Mouse (Mus musculus) forebrain, embryonic 14.5 days (tissue): Measurements from ENCODE around the gene Atp8a1. TPM values are rescaled to one million over a fixed set of nuclear protein-coding genes. Genes with fewer than 3 reads are reported as not detected.
A peak's percentile ranks its signal among the peaks of the same experiment; 100 is the strongest.

Experiments used
- ATAC-seq: fragments of 200-750 bp; cut with Nextera tagmentation; 2 replicates; pipeline ENCODE4 v1.8.0; 2017; ENCODE audit warnings: mild to moderate bottlenecking, moderate library complexity
- DNase-seq: peaks from one replicate; pipeline ENCODE4 v3.0.0-alpha.2; 2015; ENCODE audit warnings: low spot score
- H3K27ac ChIP-seq: fragments of 300-500 bp; sonication (generic); 2 replicates; pipeline ENCODE4 v1.5.1; 2014; ENCODE audit warnings: low read depth, mild to moderate bottlenecking, control low read depth, low read length, moderate library complexity
- H3K27me3 ChIP-seq: fragments of 300-500 bp; sonication (generic); replicated peaks from 2 replicates; pipeline ENCODE4 v1.6.1; 2014; ENCODE audit warnings: low read length, control low read depth, mixed read lengths; ENCODE audit not compliant: control insufficient read depth, insufficient read depth
- H3K36me3 ChIP-seq: fragments of 300-500 bp; sonication (generic); 2 replicates; pipeline ENCODE4 v1.6.1; 2014; ENCODE audit warnings: low read length, control low read depth; ENCODE audit not compliant: control insufficient read depth, insufficient read depth
- H3K4me1 ChIP-seq: fragments of 300-500 bp; sonication (generic); 2 replicates; pipeline ENCODE4 v1.6.1; 2014; ENCODE audit warnings: antibody characterized with exemption, low read length, control low read depth; ENCODE audit not compliant: control insufficient read depth, insufficient read depth
- H3K4me2 ChIP-seq: fragments of 300-500 bp; sonication (generic); 2 replicates; pipeline ENCODE4 v1.6.1; 2014; ENCODE audit warnings: mild to moderate bottlenecking, control low read depth, low read length
- H3K4me3 ChIP-seq: fragments of 300-500 bp; sonication (generic); 2 replicates; pipeline ENCODE4 v1.5.1; 2014; ENCODE audit warnings: low read depth, low read length, control low read depth
- H3K9ac ChIP-seq: fragments of 300-500 bp; sonication (generic); 2 replicates; pipeline ENCODE4 v1.6.1; 2014; ENCODE audit warnings: mild to moderate bottlenecking, low read length, control low read depth, moderate library complexity
- H3K9me3 ChIP-seq: fragments of 300-500 bp; sonication (generic); replicated peaks from 2 replicates; pipeline ENCODE4 v1.6.1; 2016; ENCODE audit warnings: low read length, control low read depth, mixed read lengths; ENCODE audit not compliant: control insufficient read depth
- WGBS: fragments of 180-500 bp; shearing (Covaris S2); extraction: QIAGEN DNeasy Blood & Tissue Kit; methylation state at CpG from one replicate; pipeline ENCODE4 v1.1.7; 2014; 5-methylcytosine and 5-hydroxymethylcytosine counted together
- polyA plus RNA-seq: library from polyadenylated mRNA; unstranded; fragments of >200 nt; fragmentation: Nextera tagmentation; extraction: Ambion mirVana; gene quantifications from 2 replicates; pipeline ENCODE4 v1.2.1, GENCODE M21; 2014

The Atp8a1 gene
- polyA plus RNA-seq, 1 experiment from 2014 or later, result 24.2 TPM

GRCm38 (mm10) chr5:67733551-67734258, 113.5 kb downstream of the Atp8a1 start:
- Histone ChIP-seq H3K27me3 (no peaks in the 10 kb centered on the region), H3K4me3 (no peak overlapping the region), H3K27ac (no peak overlapping the region), H3K4me2 (no peak overlapping the region), H3K4me1 (no peaks in the 10 kb centered on the region), H3K9ac (no peak overlapping the region), H3K36me3 (peaks cover 12% of the 10 kb centered on the region; the same call in 1 of the 2 replicates), H3K9me3 (peaks cover 3% of the 10 kb centered on the region; the same call in 1 of the 2 replicates)
- DNase-seq (no peak), ATAC-seq (no peak)
- 81% methylated on average over 9 of the region's 9 CpGs for WGBS

GRCm38 (mm10) chr5:67733150-67733549, 114.1 kb downstream of the Atp8a1 start:
- H3K27ac ChIP-seq, result no peak overlapping the region
- WGBS, result 81% methylated on average over 6 of the region's 6 CpGs

GRCm38 (mm10) chr5:67727755-67728154, 119.5 kb downstream of the Atp8a1 start:
- WGBS, result 14% methylated on average over 2 of the region's 2 CpGs
- Histone ChIP-seq H3K36me3 (peaks cover 25% of the 10 kb centered on the region), H3K4me3 (no peak overlapping the region), H3K9me3 (no peaks in the 10 kb centered on the region), H3K9ac (no peak overlapping the region), H3K27me3 (no peaks in the 10 kb centered on the region), H3K4me1 (no peaks in the 10 kb centered on the region), H3K4me2 (no peak overlapping the region), H3K27ac (no peak overlapping the region)
- DNase-seq, result peak; percentile 73
- ATAC-seq, result peak; percentile 32; the same call in 1 of the 2 replicates

More at GRCm38 (mm10) chr5:67733150-67733549, 114.1 kb downstream of the Atp8a1 start:
- DNase-seq (no peak), ATAC-seq (no peak)
- Histone ChIP-seq H3K4me2 (no peak overlapping the region), H3K4me3 (no peak overlapping the region), H3K9me3 (peaks cover 3% of the 10 kb centered on the region; the same call in 1 of the 2 replicates), H3K4me1 (no peaks in the 10 kb centered on the region), H3K9ac (no peak overlapping the region), H3K27me3 (no peaks in the 10 kb centered on the region), H3K36me3 (peaks cover 12% of the 10 kb centered on the region; the same call in 1 of the 2 replicates)

- H3K36me3 ChIP-seq, result peaks cover 25% of the 10 kb centered on the region
- no peak for DNase-seq
- no peak for ATAC-seq
- H3K4me1 ChIP-seq, result no peaks in the 10 kb centered on the region
- WGBS, result 92% methylated on average over 13 of the region's 13 CpGs
- no peak overlapping the region for H3K27ac ChIP-seq
- no peak overlapping the region for H3K4me2 ChIP-seq
- no peak overlapping the region for H3K9ac ChIP-seq
- no peak overlapping the region for H3K4me3 ChIP-seq
- no peaks in the 10 kb centered on the region for H3K9me3 ChIP-seq
- H3K27me3 ChIP-seq, result no peaks in the 10 kb centered on the region
Measured at GRCm38 (mm10) chr5:67726810-67727209, 120.4 kb downstream of the Atp8a1 start.

- Histone ChIP-seq H3K4me3 (no peak overlapping the region), H3K4me1 (0 out of 2 replicates have a peak, but pooled peaks cover 3% of the 10 kb centered on the region), H3K36me3 (peaks cover 13% of the 10 kb centered on the region; the same call in 1 of the 2 replicates), H3K4me2 (no peak overlapping the region), H3K27ac (no peak overlapping the region), H3K9ac (no peak overlapping the region), H3K9me3 (no peaks in the 10 kb centered on the region), H3K27me3 (no peaks in the 10 kb centered on the region)
- DNase-seq, result no peak
- 94% methylated on average over 7 of the region's 7 CpGs for WGBS
- ATAC-seq, result no peak
Measured at GRCm38 (mm10) chr5:67701641-67702040, 145.6 kb downstream of the Atp8a1 start.

GRCm38 (mm10) chr5:67699418-67699817, 147.8 kb downstream of the Atp8a1 start:
- no peak overlapping the region for H3K4me2 ChIP-seq
- ATAC-seq, result peak; percentile 51; the same call in 1 of the 2 replicates
- 87% methylated on average over 1 of the region's 1 CpGs for WGBS

GRCm38 (mm10) chr5:67698176-67698575, 149.1 kb downstream of the Atp8a1 start:
- H3K27ac ChIP-seq, result no peak overlapping the region
- H3K4me1 ChIP-seq, result 0 out of 2 replicates have a peak, but pooled peaks cover 3% of the 10 kb centered on the region
- ATAC-seq (no peak), DNase-seq (no peak)
- no peak overlapping the region for H3K9ac ChIP-seq
- 99% methylated on average over 3 of the region's 3 CpGs for WGBS
- no peaks in the 10 kb centered on the region for H3K9me3 ChIP-seq
- H3K36me3 ChIP-seq, result peaks cover 8% of the 10 kb centered on the region; the same call in 1 of the 2 replicates
- no peak overlapping the region for H3K4me2 ChIP-seq
- H3K4me3 ChIP-seq, result no peak overlapping the region
- H3K27me3 ChIP-seq, result no peaks in the 10 kb centered on the region

More at GRCm38 (mm10) chr5:67699418-67699817, 147.8 kb downstream of the Atp8a1 start:
- H3K4me1 ChIP-seq, result 0 out of 2 replicates have a peak, but pooled peaks cover 3% of the 10 kb centered on the region
- H3K9me3 ChIP-seq, result no peaks in the 10 kb centered on the region
- H3K27me3 ChIP-seq, result no peaks in the 10 kb centered on the region
- no peak for DNase-seq
- no peak overlapping the region for H3K9ac ChIP-seq
- no peak overlapping the region for H3K27ac ChIP-seq
- no peak overlapping the region for H3K4me3 ChIP-seq
- H3K36me3 ChIP-seq, result peaks cover 8% of the 10 kb centered on the region; the same call in 1 of the 2 replicates

GRCm38 (mm10) chr5:67696741-67697596, 150.3 kb downstream of the Atp8a1 start:
- Histone ChIP-seq H3K27ac (no peak overlapping the region), H3K9me3 (no peaks in the 10 kb centered on the region), H3K4me3 (no peak overlapping the region), H3K36me3 (0 out of 2 replicates have a peak, but pooled peaks cover 3% of the 10 kb centered on the region), H3K4me1 (0 out of 2 replicates have a peak, but pooled peaks cover 3% of the 10 kb centered on the region), H3K27me3 (no peaks in the 10 kb centered on the region), H3K9ac (no peak overlapping the region), H3K4me2 (no peak overlapping the region)
- WGBS, result 20% methylated on average over 12 of the region's 12 CpGs
- DNase-seq (peak; percentile 50), ATAC-seq (peak; percentile 32; the same call in 1 of the 2 replicates)
